Mouse (Mus musculus): ENCODE results near the gene Hk1.

DNA sequence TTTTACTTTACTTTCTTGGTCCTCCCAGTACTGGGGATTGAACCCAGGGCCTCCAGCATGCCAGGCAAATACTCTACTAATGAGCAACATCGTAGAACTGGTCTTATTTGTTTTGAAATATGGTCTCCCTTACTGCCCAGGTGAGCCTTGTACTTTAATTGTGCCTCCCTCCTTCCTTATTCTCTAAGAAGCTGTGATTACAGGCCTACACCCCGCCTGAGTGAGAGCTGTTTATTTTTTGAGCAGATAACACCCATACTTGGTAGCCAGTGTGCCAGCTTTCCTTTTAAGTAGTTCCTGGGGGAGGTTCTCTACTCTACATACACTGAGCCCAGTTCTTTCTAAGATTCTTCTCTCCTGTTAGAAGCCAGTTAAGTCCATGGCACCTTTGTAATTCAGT is 115.4 kb downstream of the Hk1 start:
- TF ChIP-seq POLR2A (IDR thresholded peaks at IDR 0.05; ENCODE audit: low read depth, low read length) (no peak), CTCF (conservative IDR thresholded peaks at IDR 0.05; ENCODE audit: insufficient read depth, insufficient read length, low read depth, low read length) (no peak)

All from kidney, adult 2 months (tissue).